Mouse (Mus musculus) liver, embryonic 14.5 days (tissue): ENCODE results near the gene Ptpn5. TPM values are rescaled to one million over a fixed set of nuclear protein-coding genes. Genes with fewer than 3 reads are reported as not detected.

Experiments used
- ATAC-seq: fragments of 200-750 bp; cut with Nextera tagmentation; 2 replicates; pipeline ENCODE4 v1.8.0; 2017; ENCODE audit warnings: moderate number of reproducible peaks, mild to moderate bottlenecking, moderate library complexity; ENCODE audit not compliant: insufficient read depth
- DNase-seq, 3 experiments: peaks; one replicate each; pipeline ENCODE4 v3.0.0-alpha.2; 2012 to 2013; ENCODE audit warnings: low read depth in 3 of 3, low spot score in 3 of 3
- H3K27ac ChIP-seq: fragments of 300-500 bp; sonication (generic); 2 replicates; pipeline ENCODE4 v1.5.1; 2014; ENCODE audit warnings: moderate library complexity, mild to moderate bottlenecking, control low read depth, inconsistent platforms
- H3K27me3 ChIP-seq: fragments of 300-500 bp; sonication (generic); 2 replicates; pipeline ENCODE4 v1.6.1; 2014; ENCODE audit warnings: mild to moderate bottlenecking, low read length, moderate library complexity; ENCODE audit not compliant: control insufficient read depth, insufficient read depth
- H3K36me3 ChIP-seq: fragments of 300-500 bp; sonication (generic); replicated peaks from 2 replicates; pipeline ENCODE4 v1.6.1; 2014; ENCODE audit warnings: low read depth; ENCODE audit not compliant: control insufficient read depth, insufficient read depth
- H3K4me1 ChIP-seq, 2 experiments: fragments of 200-500 bp in 1 of 2; fragments of 300-500 bp in 1 of 2; sonication (generic) in 1 of 2; replicated peaks; 2 replicates each; pipeline ENCODE4 v1.6.1; 2012 to 2014; ENCODE audit warnings: antibody characterized with exemption in 1 of 2, inconsistent platforms in 1 of 2, low read length in 1 of 2; ENCODE audit not compliant: control insufficient read depth in 2 of 2, insufficient read depth in 2 of 2
- H3K4me2 ChIP-seq: fragments of 300-500 bp; sonication (generic); 2 replicates; pipeline ENCODE4 v1.6.1; 2014; ENCODE audit warnings: low read depth, mild to moderate bottlenecking, control low read depth, moderate library complexity
- H3K4me3 ChIP-seq, 2 experiments: fragments of 200-500 bp in 1 of 2; fragments of 300-500 bp in 1 of 2; sonication (generic) in 1 of 2; 2 replicates each; pipeline ENCODE4 v1.5.1; 2012 to 2014; ENCODE audit warnings: low read depth in 2 of 2, low read length in 2 of 2, mild to moderate bottlenecking in 2 of 2, control low read depth in 1 of 2, inconsistent platforms in 1 of 2, moderate library complexity in 1 of 2; ENCODE audit not compliant: insufficient read depth in 1 of 2
- H3K9ac ChIP-seq: fragments of 300-500 bp; sonication (generic); replicated peaks from 2 replicates; pipeline ENCODE4 v1.6.1; 2014; ENCODE audit warnings: mild to moderate bottlenecking, control low read depth, moderate library complexity
- H3K9me3 ChIP-seq: fragments of 300-500 bp; sonication (generic); 2 replicates; pipeline ENCODE4 v1.6.1; 2016; ENCODE audit warnings: low read length, mixed read lengths; ENCODE audit not compliant: control insufficient read depth
- CTCF ChIP-seq: IDR thresholded peaks from 2 replicates; pipeline ENCODE4 v1.5.1; 2016; ENCODE audit warnings: antibody characterized with exemption, low read depth, control low read depth
- EP300 ChIP-seq: IDR thresholded peaks from 2 replicates; pipeline ENCODE4 v1.6.1; 2016; ENCODE audit warnings: antibody characterized with exemption, low read depth
- WGBS: fragments of 180-500 bp; shearing (Covaris S2); extraction: QIAGEN DNeasy Blood & Tissue Kit; methylation state at CpG from one replicate; pipeline ENCODE4 v1.1.7; 2014; ENCODE audit not compliant: insufficient replicate concordance; 5-methylcytosine and 5-hydroxymethylcytosine counted together
- polyA plus RNA-seq, 2 experiments: library from polyadenylated mRNA; depleted of rRNA in 1 of 2; stranded (reverse) in 1 of 2; unstranded in 1 of 2; fragments of >200 nt; fragmentation: Nextera tagmentation in 1 of 2; extraction: Ambion mirVana in 1 of 2; gene quantifications; 2 replicates each; pipeline versions ENCODE4 v1.2.1 to v1.2.3; 2012 to 2014

Gene Ptpn5
- polyA plus RNA-seq, 2 experiments = not detected

DNA sequence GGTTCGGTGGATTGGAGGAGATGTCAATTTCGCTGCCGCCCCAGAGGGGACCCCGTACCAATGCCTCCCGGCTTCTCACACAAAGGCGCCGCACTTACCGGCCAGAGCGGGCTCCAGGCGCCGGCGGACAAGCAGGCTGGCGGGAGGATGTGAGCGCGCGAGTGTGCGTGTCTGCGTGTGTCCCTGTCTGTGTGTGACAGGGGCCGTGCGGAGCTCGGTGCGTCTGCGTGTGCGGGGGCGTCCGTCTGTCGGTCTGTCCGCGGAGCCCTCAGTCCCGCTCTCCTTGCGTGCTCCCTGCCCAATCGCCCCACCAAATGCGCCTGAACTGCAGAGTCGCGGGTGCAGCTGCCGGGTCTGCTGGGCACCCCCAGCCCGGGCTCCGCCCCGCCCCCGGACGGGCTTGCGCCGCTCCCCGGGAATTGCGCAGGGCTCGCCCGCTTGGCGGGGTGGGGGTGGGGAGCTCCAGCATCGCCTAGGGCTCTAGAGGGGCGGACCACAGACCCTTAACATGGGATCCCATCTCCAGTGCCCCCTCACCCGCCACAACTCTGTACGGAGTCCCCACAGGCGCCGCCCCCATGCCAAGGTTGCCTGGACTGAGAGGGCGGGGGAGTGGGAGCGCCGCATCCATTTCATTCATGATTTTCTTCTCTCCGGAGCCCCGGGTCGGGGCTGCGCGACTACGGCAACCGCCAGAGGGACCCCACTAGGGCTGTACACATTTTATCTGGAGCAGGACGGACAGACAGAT is 1.1 kb downstream of the Ptpn5 start:
- Histone ChIP-seq H3K4me2 (peak overlapping the region; percentile 53), H3K36me3 (no peaks in the 10 kb centered on the region), H3K9me3 (no peaks in the 10 kb centered on the region), H3K4me3 (peak overlapping the region; percentile 33 to 39; a peak in 3 of 4 replicates), H3K9ac (no peak overlapping the region), H3K4me1 (no peaks in the 10 kb centered on the region), H3K27me3 (peaks cover 39% of the 10 kb centered on the region), H3K27ac (no peak overlapping the region)
- TF ChIP-seq EP300 = no peak
- TF ChIP-seq CTCF = no peak
- WGBS = 2% methylated on average over 65 of the region's 65 CpGs
- ATAC-seq (no peak), DNase-seq (no peak)

DNA sequence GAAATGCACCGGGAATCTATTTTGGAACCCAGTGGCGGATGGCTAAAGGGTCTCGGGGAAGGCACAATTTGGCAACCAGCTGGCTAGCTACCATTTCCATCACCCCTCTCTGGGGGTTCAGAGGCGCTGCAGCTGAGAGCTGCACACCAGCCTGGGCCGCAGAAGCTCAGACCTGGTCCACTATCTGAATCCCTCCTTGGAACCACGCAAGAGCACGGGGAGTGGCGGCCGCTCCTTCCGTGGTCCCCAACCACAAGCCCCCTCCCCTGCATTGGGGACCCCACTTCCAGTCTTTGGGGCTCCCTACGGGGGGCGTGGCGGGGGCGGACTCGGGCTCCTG is 1.7 kb downstream of the Ptpn5 start:
- Histone ChIP-seq H3K9ac (no peak overlapping the region), H3K4me2 (peak overlapping the region; percentile 53; the same call in 1 of the 2 replicates), H3K4me1 (no peaks in the 10 kb centered on the region), H3K4me3 (no peak overlapping the region; a peak in 1 of 4 replicates), H3K9me3 (no peaks in the 10 kb centered on the region), H3K27ac (no peak overlapping the region), H3K36me3 (no peaks in the 10 kb centered on the region), H3K27me3 (peaks cover 39% of the 10 kb centered on the region)
- ATAC-seq = no peak
- WGBS = 3% methylated on average over 15 of the region's 15 CpGs
- DNase-seq = no peak
- no peak for TF ChIP-seq EP300
- TF ChIP-seq CTCF = no peak

DNA sequence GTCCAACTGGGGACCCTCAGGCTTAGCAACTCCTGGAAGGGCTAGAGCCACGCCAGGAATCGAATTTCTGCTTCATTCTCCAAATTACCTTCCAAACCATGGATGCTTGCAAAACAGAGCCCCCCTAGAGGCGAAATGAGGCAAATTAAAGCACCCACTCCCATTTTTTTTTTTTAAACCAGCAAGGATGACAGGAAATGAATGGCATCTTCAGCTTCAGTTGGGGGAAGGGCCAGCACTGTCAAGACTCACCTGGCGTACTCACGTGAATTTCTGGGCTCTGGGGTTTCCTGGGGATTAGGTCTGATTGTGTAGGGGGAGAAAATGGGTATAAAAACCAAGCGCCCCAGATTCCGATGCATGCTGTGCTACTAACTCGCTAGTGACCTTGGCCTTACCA is 2.2 kb downstream of the Ptpn5 start:
- Histone ChIP-seq H3K4me1 (no peaks in the 10 kb centered on the region), H3K36me3 (no peaks in the 10 kb centered on the region), H3K4me3 (no peak overlapping the region), H3K9ac (no peak overlapping the region), H3K27me3 (peaks cover 39% of the 10 kb centered on the region), H3K9me3 (no peaks in the 10 kb centered on the region), H3K4me2 (no peak overlapping the region), H3K27ac (no peak overlapping the region)
- TF ChIP-seq EP300 = no peak
- no peak for TF ChIP-seq CTCF
- 15% methylated on average over 8 of the region's 8 CpGs for WGBS
- DNase-seq = no peak
- no peak for ATAC-seq

- Histone ChIP-seq H3K4me2 (no peak overlapping the region), H3K9me3 (no peaks in the 10 kb centered on the region), H3K36me3 (no peaks in the 10 kb centered on the region), H3K27me3 (no peaks in the 10 kb centered on the region), H3K9ac (no peak overlapping the region), H3K4me3 (no peak overlapping the region), H3K27ac (no peak overlapping the region), H3K4me1 (no peaks in the 10 kb centered on the region)
- WGBS = 65% methylated on average over 3 of the region's 3 CpGs
- no peak for DNase-seq
- ATAC-seq = no peak
- no peak for TF ChIP-seq EP300
- TF ChIP-seq CTCF = no peak
Measured at GRCm38 (mm10) chr7:47122026-47122425, 11.5 kb downstream of the Ptpn5 start.

GRCm38 (mm10) chr7:47116666-47117065 is 16.8 kb downstream of the Ptpn5 start:
- Histone ChIP-seq H3K27ac (no peak overlapping the region), H3K27me3 (no peaks in the 10 kb centered on the region), H3K36me3 (no peaks in the 10 kb centered on the region), H3K4me3 (no peak overlapping the region), H3K4me1 (no peaks in the 10 kb centered on the region), H3K9ac (no peak overlapping the region), H3K4me2 (no peak overlapping the region), H3K9me3 (no peaks in the 10 kb centered on the region)
- 53% methylated on average over 6 of the region's 6 CpGs for WGBS
- no peak for TF ChIP-seq CTCF
- no peak for TF ChIP-seq EP300
- no peak for DNase-seq
- no peak for ATAC-seq
